Mouse (Mus musculus): ENCODE measurements around the gene Slc30a9. TPM values are rescaled to one million over a fixed set of nuclear protein-coding genes. Genes with fewer than 3 reads are reported as not detected.

Slc30a9 gene
- 366 TPM for polyA plus RNA-seq (2014; fragmentation: Illumina TruSeq; extraction: RNeasy Lipid Tissue Mini Kit (QIAGEN cat#74804); ENCODE audit: low read depth, low replicate concordance)

GRCm38 (mm10) chr5:67306698-67307521 lies at the start of gene Slc30a9:
TSS of gene Slc30a9 (plus strand) at chr5:67306955.

GRCm38 (mm10) chr5:67260531-67261371 lies 46.0 kb upstream of the Slc30a9 start, which contains the start of gene Tmem33:
TSS of gene Tmem33 (plus strand) at chr5:67260565.

Other genes starting within 250 kb of the Slc30a9 start
- gene Phox2b, start 207.7 kb upstream of the Slc30a9 start, polyA plus RNA-seq (2014; fragmentation: Illumina TruSeq; extraction: RNeasy Lipid Tissue Mini Kit (QIAGEN cat#74804); ENCODE audit: low read depth, low replicate concordance) = not detected
- gene Tmem33, start 46.4 kb upstream of the Slc30a9 start, polyA plus RNA-seq (2014; fragmentation: Illumina TruSeq; extraction: RNeasy Lipid Tissue Mini Kit (QIAGEN cat#74804); ENCODE audit: low read depth, low replicate concordance) = 351 TPM
- 0.20 TPM for gene Bend4, start 121.4 kb downstream of the Slc30a9 start, polyA plus RNA-seq (2014; fragmentation: Illumina TruSeq; extraction: RNeasy Lipid Tissue Mini Kit (QIAGEN cat#74804); ENCODE audit: low read depth, low replicate concordance)

Measured in kidney, adult 10 weeks (tissue).